Mouse (Mus musculus) heart, adult 8-10 months (tissue): ENCODE measurements around the gene Rbm5. TPM values are rescaled to one million over a fixed set of nuclear protein-coding genes. Genes with fewer than 3 reads are reported as not detected.

Experiments
- DNase-seq: peaks from one replicate; pipeline ENCODE4 v3.0.0; 2022; ENCODE audit warnings: low spot score
- total RNA-seq, 4 experiments: library from RNA; stranded (reverse); gene quantifications; 2 replicates each; pipeline ENCODE4 v1.2.4; 2022

Rbm5 gene
- 10 to 100 TPM; 34.0 to 45.4 (median 39.7) TPM for total RNA-seq

GRCm38 (mm10) chr9:107770374-107771290 lies at the start of gene Rbm5:
TSS of gene Rbm5 (minus strand) at chr9:107770996.
- peak; percentile 94 for DNase-seq

- no peak for DNase-seq
These were observed 41.3 kb upstream of the Rbm5 start for GRCm38 (mm10) chr9:107812132-107812531.

GRCm38 (mm10) chr9:107810985-107811384 lies 40.2 kb upstream of the Rbm5 start:
- no peak for DNase-seq

- DNase-seq, result no peak
These were observed 20.9 kb upstream of the Rbm5 start for GRCm38 (mm10) chr9:107791714-107792113.

- DNase-seq, result no peak
These were observed 11.9 kb upstream of the Rbm5 start for GRCm38 (mm10) chr9:107782536-107783203.

GRCm38 (mm10) chr9:107776809-107777208 lies 6.0 kb upstream of the Rbm5 start:
- DNase-seq, result no peak

- DNase-seq, result no peak
These were observed 3.6 kb upstream of the Rbm5 start for GRCm38 (mm10) chr9:107774411-107774810.

- DNase-seq, result no peak
These were observed 986 bp upstream of the Rbm5 start for GRCm38 (mm10) chr9:107771782-107772181.

- DNase-seq, result no peak
These were observed 791 bp downstream of the Rbm5 start for GRCm38 (mm10) chr9:107770037-107770373.

GRCm38 (mm10) chr9:107769445-107770000 lies 1.3 kb downstream of the Rbm5 start:
- no peak for DNase-seq

- no peak for DNase-seq
These were observed 1.9 kb downstream of the Rbm5 start for GRCm38 (mm10) chr9:107768851-107769250.

GRCm38 (mm10) chr9:107759593-107759992 lies 11.2 kb downstream of the Rbm5 start:
- DNase-seq, result no peak

- DNase-seq, result no peak
These were observed 20.4 kb downstream of the Rbm5 start for GRCm38 (mm10) chr9:107750378-107750777.

GRCm38 (mm10) chr9:107748063-107748462 lies 22.7 kb downstream of the Rbm5 start:
- no peak for DNase-seq

GRCm38 (mm10) chr9:107747310-107747709 lies 23.5 kb downstream of the Rbm5 start:
- DNase-seq, result no peak

- DNase-seq, result no peak
These were observed 24.1 kb downstream of the Rbm5 start for GRCm38 (mm10) chr9:107746679-107747078.

GRCm38 (mm10) chr9:107744061-107744460 lies 26.7 kb downstream of the Rbm5 start:
- peak; percentile 28 for DNase-seq

- no peak for DNase-seq
These were observed 32.0 kb downstream of the Rbm5 start for GRCm38 (mm10) chr9:107738841-107739202.

GRCm38 (mm10) chr9:107738020-107738840 lies 32.6 kb downstream of the Rbm5 start:
- DNase-seq, result peak; percentile 84

GRCm38 (mm10) chr9:107736185-107736485 lies 34.7 kb downstream of the Rbm5 start:
- no peak for DNase-seq

- DNase-seq, result no peak
These were observed 35.2 kb downstream of the Rbm5 start for GRCm38 (mm10) chr9:107735356-107736184.
